ENCODE assay signal across 29 mouse cellular contexts in the genomic region with DNA sequence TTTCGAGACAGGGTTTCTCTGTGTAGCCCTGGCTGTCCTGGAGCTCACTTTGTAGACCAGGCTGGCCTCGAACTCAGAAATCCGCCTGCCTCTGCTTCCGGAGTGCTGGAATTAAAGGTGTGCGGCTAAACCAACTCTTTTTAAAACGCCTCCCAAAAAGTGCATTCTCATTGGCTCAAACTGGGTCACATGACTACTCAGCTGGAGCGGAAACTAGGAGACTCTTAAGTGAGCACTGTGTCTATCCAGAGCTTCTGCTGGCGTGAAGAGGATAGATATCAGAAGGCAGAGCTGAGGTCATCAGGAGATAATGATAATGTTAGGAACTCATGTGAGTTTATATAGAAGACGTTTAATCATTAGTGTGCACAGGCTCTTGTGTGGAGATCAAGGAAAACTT. TPM values are rescaled to one million over a fixed set of nuclear protein-coding genes. Genes with fewer than 3 reads are reported as not detected.
"Had no signal": no experiment of that assay in that cellular context is flagged by ENCODE, and none has a peak within 500 bp of the region (broad histone marks: within the 10 kb centered on the region; RNA-seq: fewer than 3 reads in every experiment).

No protein-coding gene starts in this region.

- H3K4me1 ChIP-seq: heart, embryonic 10.5 days; heart, embryonic 12.5 days; hindbrain, embryonic 10.5 days; hindbrain, embryonic 12.5 days; limb, embryonic 10.5 days; limb, embryonic 12.5 days; liver, embryonic 13.5 days; liver, embryonic 15.5 days had no signal

- ATAC-seq: hindbrain, embryonic 16.5 days; inflammation-experienced regulatory T-cells, adult 6 months; intestine, postnatal 0 days had no signal

- H3K9ac ChIP-seq: heart, embryonic 12.5 days; hindbrain, embryonic 12.5 days; hindbrain, embryonic 14.5 days; limb, embryonic 12.5 days; liver, embryonic 13.5 days; liver, embryonic 15.5 days had no signal

- H3K27ac ChIP-seq: gastrocnemius, adult 2 months; heart, embryonic 10.5 days; hindbrain, embryonic 10.5 days; hindbrain, embryonic 12.5 days; hindbrain, embryonic 14.5 days; limb, embryonic 10.5 days; limb, embryonic 12.5 days; liver, embryonic 13.5 days; liver, embryonic 15.5 days had no signal

- H3K4me3 ChIP-seq: gastrocnemius, adult 2 months; heart, embryonic 10.5 days; heart, embryonic 12.5 days; hindbrain, embryonic 10.5 days; hindbrain, embryonic 12.5 days; limb, embryonic 10.5 days; limb, embryonic 12.5 days; liver, embryonic 13.5 days; liver, embryonic 15.5 days had no signal

- DNase-seq: gastrocnemius, adult 2 months; gastrocnemius, postnatal 10 days; gastrocnemius, postnatal 25 days; heart, adult 18-20 months; heart, postnatal 10 days; heart, postnatal 4 days; kidney, adult 18-20 months; kidney, adult 8-10 months; kidney, postnatal 10 days; kidney, postnatal 25 days; kidney, postnatal 4 days; layer of hippocampus, adult 9-11 months; layer of hippocampus, postnatal 36 days; liver; liver, embryonic 13.5 days had no signal

- H3K36me3 ChIP-seq: heart, embryonic 10.5 days; heart, embryonic 12.5 days; hindbrain, embryonic 10.5 days; hindbrain, embryonic 12.5 days; limb, embryonic 10.5 days; limb, embryonic 12.5 days; liver, embryonic 13.5 days; liver, embryonic 15.5 days had no signal

- H3K4me2 ChIP-seq: heart, embryonic 12.5 days; hindbrain, embryonic 12.5 days; hindbrain, embryonic 14.5 days; limb, embryonic 12.5 days; liver, embryonic 11.5 days; liver, embryonic 13.5 days; liver, embryonic 15.5 days had no signal

- H3K27me3 ChIP-seq: hindbrain, embryonic 12.5 days; limb, embryonic 12.5 days; liver, embryonic 13.5 days; liver, embryonic 15.5 days had no signal

- H3K9me3 ChIP-seq: heart, embryonic 10.5 days; heart, embryonic 12.5 days; hindbrain, embryonic 10.5 days; hindbrain, embryonic 12.5 days; limb, embryonic 10.5 days; limb, embryonic 12.5 days; liver, embryonic 13.5 days; liver, embryonic 15.5 days had no signal

RNA-seq across cellular contexts. Expression of a gene that starts 36.0 kb away (rescaled TPM):
- total RNA-seq: gastrocnemius, adult 2 months; granulocyte monocyte progenitor cell, adult 5-6 weeks had no signal
- polyA plus RNA-seq: heart, embryonic 10.5 days; inflammation-experienced regulatory T-cells, adult 6 months; kidney, embryonic 14.5 days; limb, embryonic 10.5 days; limb, embryonic 12.5 days; liver, embryonic 11.5 days; liver, embryonic 13.5 days had no signal

RNA-seq across cellular contexts. Expression of a gene that starts 48.6 kb away (rescaled TPM):
- polyA plus RNA-seq: inflammation-experienced regulatory T-cells, adult 6 months had no signal
